Mouse (Mus musculus): ENCODE results near the gene Rptor.
A peak's percentile ranks its signal among the peaks of the same experiment; 100 is the strongest.

- TF ChIP-seq POLR2A (IDR thresholded peaks at IDR 0.05; ENCODE audit: borderline replicate concordance, insufficient read depth, low read length) (no peak), CTCF (IDR thresholded peaks at IDR 0.05; ENCODE audit: borderline replicate concordance, insufficient read depth, low read depth, low read length) (peak; percentile 64)
Measured at GRCm38 (mm10) chr11:119781165-119781564, 178.5 kb downstream of the Rptor start.
